Mouse (Mus musculus) lung, adult 18-20 months (tissue): ENCODE data around the gene Ticrr.

Experiments
- DNase-seq, 2 experiments: peaks; one replicate each; pipeline ENCODE4 v3.0.0; 2022; ENCODE audit warnings: mixed read lengths in 2 of 2

The Ticrr gene

DNA sequence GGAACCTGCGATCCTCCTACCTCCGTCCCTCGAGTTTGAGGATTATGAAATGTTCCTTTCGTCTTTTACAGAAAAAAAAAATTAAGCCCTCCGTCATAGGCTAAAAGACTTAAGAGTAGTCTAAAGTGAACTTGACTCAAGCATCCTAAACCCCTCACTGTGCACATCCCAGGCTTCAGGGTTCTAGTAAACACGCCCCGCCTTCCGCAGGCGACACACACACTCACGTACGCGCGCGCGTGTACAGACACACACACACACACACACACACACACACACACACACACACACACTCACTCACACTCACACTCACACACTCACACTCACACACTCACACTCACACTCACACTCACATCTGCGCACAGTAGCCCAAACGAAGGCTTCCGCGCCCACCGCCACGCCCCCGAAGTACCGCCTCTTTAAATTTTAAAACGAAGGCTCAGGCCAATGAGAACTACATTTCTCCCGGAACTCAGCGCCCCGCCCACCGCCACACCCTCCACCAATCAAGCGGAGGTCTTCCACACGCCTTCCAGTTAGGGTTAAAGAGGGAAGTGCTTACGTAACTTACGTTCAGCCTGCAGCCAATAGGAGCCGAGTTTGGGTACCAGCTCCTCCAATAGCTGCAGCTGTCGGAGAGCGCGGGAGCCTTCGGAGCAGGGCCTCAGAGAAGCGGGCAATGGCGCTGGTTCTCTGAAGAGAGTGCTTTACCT is at the start of gene Ticrr:
Ticrr (plus strand) TSS at position 619 of the 713 bp plus-strand sequence.
- peak; percentile 98 for DNase-seq

DNA sequence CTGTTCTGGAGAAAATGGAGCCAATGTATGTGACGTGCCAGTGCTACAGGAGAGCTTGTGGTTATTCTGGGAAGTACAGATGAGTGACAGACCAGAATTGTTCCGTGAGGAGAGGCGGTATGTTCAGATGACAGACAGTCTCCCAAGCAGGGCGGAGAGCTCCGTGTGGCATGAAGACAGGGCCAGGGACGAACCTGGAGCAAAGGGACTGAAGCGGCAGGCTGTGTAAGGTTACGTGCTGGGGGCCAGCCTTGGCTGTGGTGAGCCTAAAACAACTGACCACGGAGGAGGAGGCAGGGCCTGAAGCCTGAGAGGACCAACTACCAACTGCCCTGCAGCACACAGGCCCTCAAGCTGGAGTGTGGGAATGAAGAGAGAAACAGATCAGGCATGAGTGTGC is 48.1 kb upstream of the Ticrr start:
- no peak for DNase-seq

GRCm38 (mm10) chr7:79612783-79613182 is 47.2 kb upstream of the Ticrr start:
- DNase-seq, result peak; percentile 16 to 29

DNA sequence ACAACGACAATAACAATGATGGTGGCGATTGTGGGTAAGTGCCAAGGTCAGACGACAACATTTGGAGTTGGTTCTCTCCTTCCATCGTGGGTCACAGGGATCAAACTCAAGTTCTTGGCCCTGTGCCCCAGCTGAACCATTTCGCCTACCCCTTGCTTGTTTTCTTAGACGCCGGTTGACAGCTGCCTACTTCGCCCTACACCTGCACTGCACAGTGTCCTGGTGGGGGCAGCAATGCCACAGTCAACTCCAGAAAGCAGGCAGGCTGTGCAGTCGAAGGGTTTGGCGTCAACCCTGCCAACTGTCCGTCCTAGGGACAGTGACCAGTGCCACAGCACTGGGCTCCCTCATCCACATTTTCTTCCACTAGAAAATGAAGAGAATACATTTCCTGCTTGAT is 46.7 kb upstream of the Ticrr start:
- DNase-seq, result no peak

DNA sequence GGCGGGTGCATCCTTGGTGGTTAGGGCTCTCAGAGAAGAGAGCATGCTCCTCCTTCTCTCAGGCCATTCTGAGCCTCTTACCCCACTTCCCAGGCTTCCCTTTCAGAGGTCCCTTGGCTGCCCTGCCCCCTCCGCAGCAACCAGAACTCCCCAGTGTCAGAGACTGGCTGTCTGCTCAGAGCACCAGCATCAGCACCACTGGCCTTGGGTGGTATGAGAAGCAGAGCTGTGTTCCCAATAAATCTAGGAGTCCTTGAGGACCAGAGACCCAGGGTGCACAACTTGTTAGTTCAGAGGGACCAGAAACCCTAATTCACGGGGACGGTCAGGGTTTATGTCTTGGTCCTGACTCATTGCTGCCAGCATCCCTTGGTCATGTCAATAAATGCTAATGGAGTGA is 45.0 kb upstream of the Ticrr start:
- DNase-seq, result no peak

GRCm38 (mm10) chr7:79615941-79616340 is 44.1 kb upstream of the Ticrr start:
- DNase-seq, result no peak

- DNase-seq, result no peak
Measured at GRCm38 (mm10) chr7:79617418-79617817, 42.6 kb upstream of the Ticrr start, which contains the start of gene Rhcg. Gene Rhcg, minus strand, starts transcription at chr7:79617657.

DNA sequence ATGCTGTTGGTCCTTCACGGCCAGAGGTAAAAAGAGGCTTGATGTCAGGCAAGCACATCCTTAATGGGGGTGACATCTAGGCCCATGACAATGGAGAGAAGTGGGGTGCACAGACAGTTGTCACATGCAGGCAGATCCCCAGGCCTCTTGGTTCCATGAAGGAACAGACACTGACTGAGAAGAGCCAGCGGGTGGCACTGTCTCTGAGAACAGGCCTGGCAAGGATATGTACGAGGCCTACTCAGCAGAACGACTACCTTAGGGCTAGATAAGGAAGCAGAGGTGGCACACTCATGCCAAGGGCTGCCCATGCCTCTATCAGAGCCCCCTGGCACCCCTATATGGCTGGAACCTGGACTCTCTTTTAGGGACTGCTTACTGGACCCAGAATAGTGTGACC is 40.5 kb upstream of the Ticrr start:
- no peak for DNase-seq

- no peak for DNase-seq
Measured at GRCm38 (mm10) chr7:79623086-79623485, 36.9 kb upstream of the Ticrr start.

DNA sequence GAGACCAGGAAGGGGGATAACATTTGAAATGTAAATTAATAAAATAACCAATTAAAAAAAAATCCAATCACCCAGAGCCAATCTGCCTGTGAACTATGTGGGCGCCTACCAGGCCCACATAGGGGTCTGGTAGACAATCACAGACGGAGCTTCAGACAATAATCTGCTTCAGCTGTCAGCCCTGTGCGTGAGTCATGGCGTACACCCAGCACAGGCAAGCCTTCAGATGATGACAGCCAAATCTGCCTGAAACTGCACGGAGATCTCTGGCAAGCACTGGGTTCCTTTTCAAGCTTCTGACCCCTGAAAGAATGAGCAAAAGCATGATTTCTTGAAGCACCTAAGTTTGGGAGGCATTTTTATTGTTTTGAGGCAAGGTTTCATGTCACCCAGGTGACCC is 33.8 kb upstream of the Ticrr start:
- no peak for DNase-seq

GRCm38 (mm10) chr7:79628271-79628913 is 31.6 kb upstream of the Ticrr start:
- DNase-seq, result no peak

GRCm38 (mm10) chr7:79631773-79632348 is 28.1 kb upstream of the Ticrr start:
- no peak for DNase-seq

DNA sequence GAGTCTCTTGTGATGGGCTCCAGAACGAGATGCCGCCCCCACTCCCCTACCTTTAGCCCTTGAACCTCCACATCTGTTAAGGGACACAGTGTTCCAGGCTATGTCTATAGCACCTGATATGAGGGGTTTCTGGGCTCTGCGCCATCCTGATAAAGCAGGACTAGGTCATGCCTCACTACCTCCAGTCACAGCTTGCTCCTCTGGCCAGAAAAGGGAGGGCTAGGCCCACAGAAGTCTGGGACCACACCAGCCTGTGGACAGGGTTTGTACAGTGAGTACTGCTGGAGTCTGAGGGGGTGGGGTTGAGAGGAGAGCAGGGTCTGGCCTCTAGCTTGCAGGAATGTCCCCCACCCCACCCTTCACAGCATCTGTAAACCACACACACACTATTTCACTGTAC is 12.8 kb upstream of the Ticrr start:
- no peak for DNase-seq

DNA sequence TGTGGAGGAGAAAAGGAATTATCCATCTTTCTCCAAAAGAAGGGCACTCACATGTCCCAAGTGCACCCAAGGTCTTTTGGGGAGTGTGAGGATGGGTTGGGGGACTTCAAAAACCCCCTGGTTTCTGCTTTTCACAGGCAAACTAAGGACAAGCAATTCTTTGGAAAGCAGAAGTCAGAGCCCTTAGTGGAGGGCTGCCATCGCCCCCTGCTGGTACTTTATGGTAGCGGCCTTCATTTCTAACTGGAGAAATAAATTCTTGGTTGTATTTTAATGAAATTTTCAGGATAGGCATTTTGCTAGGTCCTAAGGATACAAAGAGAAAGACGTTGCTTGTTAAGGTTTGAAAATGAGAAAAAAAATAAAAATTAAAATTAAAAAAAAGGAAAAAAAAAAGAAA is 11.0 kb upstream of the Ticrr start:
- DNase-seq, result peak; percentile 7 to 14

DNA sequence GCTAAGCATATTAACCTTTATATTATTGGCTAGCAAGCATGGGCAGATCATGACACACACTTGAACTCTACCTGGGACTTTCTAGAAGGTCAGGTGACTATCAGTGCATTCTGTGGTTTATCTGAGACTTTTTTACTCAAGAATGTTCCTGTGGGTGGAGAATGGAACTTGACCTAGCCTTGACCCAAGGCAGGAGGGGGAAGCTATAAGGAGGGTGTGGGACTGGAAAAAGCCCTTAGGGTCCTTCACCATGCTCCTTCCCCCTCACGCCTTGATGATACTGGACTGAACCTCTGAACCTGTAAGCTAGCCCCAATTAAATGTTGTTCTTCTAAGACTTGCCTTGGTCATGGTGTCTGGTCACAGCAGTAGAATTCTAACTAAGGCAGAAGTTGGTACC is 5.8 kb upstream of the Ticrr start:
- no peak for DNase-seq

GRCm38 (mm10) chr7:79654586-79654985 is 5.4 kb upstream of the Ticrr start:
- no peak for DNase-seq

GRCm38 (mm10) chr7:79660291-79661150 is 525 bp downstream of the Ticrr start:
- DNase-seq, result no peak

DNA sequence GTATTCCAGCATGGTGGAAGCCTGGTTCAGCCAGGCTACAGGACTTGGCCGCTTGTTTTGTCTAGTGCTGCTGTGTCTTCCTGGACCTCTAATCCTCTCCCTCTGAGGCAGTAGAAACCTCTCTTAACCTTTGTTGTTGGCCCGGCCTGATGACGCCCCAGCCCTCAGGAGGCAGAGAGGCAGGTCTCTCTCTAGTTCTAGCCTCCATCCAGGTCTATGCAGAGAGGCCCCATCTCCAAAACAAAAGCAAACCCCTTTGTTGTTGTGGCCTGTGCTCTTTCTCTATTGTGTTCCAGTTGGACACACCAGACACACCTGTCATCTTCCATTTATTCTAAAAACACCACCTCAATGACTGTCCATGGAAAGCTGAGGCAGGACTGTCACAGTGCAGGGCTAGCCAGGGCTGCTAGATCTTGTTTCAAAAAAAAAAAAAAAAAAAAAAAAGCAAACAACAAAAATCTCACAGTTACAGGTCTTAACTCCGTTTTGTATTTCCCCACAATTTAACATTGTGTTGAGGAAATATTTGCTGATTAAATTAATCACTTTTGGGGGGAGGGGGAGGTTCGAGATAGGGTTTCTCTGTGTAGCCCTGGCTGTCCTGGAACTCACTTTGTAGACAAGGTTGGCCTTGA is 1.4 kb downstream of the Ticrr start:
- no peak for DNase-seq

DNA sequence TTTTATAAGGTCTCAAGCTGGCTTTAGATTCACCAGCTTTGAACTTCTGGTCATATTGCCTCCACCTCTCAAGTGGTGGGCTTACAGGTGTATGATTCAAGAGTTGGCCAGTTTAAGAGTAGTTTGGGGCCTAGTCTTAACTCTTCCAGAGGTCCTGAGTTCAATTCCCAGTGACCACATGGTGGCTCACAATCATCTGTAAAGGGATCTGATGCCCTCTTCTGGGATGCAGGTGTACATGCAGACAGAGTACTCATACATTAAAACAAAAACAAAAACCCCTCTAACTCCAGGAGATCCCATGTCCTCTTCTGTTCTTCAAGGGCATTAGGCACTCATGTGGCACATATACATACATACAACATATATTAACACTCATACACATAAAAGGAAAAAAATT is 6.7 kb downstream of the Ticrr start:
- DNase-seq, result no peak

- no peak for DNase-seq
Measured at GRCm38 (mm10) chr7:79670900-79671604, 11.1 kb downstream of the Ticrr start.

DNA sequence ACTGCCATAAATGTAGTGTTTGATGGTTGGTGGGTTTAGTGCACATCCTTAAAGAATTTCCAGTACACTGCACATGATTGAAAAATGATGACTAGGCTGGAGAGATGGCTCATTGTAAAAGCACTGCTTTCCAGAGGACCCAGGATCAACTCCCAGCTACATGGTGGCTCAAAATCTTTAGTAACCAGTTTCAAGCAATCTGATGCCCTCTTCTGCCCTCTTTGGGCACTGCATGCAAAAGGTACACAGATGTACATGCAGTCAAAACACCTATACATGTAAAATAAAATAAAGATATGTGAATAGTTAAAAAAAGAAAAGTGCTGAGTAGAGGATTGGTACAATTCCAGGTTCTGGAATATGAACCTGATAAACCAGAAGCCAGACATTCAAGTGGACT is 19.2 kb downstream of the Ticrr start:
- no peak for DNase-seq

DNA sequence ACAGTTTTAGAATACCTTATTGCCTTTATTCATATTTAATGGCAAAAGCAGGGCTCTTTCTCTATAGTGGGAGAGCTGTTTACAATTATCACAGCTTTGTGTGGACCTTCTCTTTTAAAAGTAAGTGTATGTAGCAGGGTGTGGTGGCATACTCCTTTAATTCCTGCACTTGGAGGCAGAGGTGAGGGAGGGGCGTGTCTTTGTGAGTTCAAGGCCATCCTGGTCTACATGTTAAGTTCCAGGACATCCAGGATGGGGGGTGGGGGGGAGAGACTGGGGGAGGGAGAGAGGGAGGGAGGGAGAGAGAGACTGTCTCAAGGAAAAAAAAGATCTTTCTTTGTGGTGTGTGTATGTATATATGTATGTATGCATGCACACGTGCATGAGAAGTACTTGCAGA is 20.2 kb downstream of the Ticrr start:
- no peak for DNase-seq
